Mouse (Mus musculus) adrenal gland, adult 2 months (tissue): Measurements from ENCODE around the gene Gm49387. TPM values are rescaled to one million over a fixed set of nuclear protein-coding genes. Genes with fewer than 3 reads are reported as not detected.
"Not testable (repeated sequence)": the region's sequence is repeated elsewhere in the genome, so short reads cannot be mapped to it uniquely, and the experiment has no call there.

Experiments used
- DNase-seq: peaks from one replicate; pipeline ENCODE4 v3.0.0; 2021
- polyA plus RNA-seq: library from polyadenylated mRNA; depleted of rRNA; stranded (reverse); fragments of >200 nt; gene quantifications from 2 replicates; pipeline ENCODE4 v1.2.3, GENCODE M21; 2012
- total RNA-seq, 2 experiments: library from RNA; stranded (reverse); gene quantifications; 2 replicates each; pipeline ENCODE4 v1.2.3; 2021

Gene Gm49387
- total and polyA plus RNA-seq, 3 experiments: 2.3 TPM; not detected in 2

DNA sequence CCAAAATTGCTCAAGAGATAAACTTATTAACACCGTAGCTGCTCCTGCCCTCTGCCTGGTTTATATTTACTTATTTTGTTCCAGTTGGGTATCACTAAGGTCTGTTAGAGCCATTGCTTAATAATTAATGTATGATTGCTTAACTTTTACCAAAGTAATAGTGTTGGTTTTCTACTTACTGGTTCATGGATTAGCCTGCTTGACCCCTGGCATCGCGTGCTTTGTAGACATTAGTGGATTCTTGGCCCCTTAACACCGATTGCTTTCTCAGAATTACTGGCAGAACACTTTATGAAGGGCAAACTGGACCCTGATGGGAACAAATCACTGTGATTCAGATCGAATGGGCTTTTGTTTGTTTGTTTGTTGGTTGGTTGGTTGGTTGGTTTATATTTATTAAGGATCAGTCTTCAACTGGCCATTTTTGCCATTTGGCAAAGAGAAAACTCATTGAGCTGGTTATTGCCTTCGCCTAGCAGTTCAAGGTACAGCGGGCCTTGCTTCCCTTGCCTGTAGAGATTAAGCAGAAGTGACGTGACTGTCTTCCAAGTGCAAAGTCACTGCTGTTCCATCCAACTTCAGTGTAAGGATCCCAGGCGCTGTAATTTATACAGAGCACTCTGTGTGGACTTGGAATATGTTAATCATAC lies 953 bp upstream of the Gm49387 start:
- DNase-seq: no peak

DNA sequence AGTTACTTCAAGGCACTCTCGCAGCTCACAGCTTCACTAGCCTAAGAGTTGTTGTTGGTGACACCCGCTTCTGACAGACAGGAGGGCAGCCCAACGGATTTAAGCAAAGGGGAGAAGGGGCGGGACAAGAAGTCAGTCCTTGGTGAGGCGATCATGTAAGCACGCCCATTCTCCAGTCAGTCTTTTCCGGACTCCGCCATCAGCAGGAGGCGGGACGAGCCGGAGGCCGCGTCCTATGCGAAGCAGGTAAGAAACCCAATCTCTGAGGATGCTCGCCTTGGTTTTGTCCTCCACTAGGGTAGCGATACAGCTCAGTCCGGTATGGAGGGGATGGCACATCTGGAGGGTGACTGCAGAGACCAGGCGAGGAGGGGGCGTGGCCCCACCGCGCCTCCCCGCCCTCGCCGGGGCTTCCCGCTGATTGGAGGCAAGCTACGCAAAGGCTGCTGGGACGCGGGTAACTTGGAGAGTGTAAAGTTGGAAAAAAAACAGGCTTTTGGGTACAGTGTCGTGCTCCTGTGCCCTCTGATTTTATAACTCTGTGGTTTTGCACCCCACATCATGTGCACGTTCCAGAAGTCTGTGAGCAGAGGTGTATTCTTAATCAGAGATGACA lies 320 bp upstream of the Gm49387 start, which contains the start of the genes Btd and Hacl1:
Gene Btd (plus strand): TSS at position 139 of the 616 bp plus-strand sequence.
Gene Hacl1 (minus strand): TSS at position 397 of the 616 bp plus-strand sequence.
- DNase-seq: peak; percentile 95

DNA sequence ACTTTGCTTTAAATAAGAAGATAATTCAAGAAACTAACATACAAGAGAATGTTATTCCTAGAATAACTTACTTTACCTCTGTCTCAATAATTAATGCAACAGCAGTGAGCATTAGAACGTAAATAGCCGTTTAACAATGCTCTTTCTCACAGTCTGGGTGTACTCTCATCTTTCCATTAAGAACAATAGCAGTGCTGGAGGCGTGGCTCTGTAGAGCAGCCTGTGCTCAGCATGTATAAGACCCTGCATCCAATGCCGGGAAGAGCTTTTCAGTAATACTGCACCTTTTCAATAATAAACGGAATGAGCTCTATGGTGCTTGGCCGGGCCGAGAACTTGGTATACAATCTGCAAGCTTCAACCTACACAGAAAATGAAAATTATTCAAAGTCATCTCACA lies 10.0 kb downstream of the Gm49387 start:
- DNase-seq: no peak

DNA sequence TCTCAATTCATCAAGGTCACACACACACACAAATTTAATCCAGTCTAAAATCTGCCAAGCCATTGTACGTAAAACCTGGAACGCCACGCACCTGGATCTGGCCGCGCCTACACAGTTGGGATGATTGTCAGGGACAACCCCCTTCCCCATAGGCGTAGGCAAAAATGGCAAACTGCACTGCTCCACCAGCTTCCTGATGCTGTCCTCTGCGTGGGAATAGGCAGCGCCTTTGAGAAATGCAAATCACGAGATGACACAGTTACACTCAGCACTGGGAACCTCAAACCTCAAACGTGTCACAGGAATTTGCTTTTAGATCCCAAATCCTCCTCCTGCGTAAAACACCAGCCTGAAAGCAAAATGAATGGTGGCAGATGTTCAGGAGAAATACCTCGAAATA lies 17.9 kb downstream of the Gm49387 start:
- DNase-seq: no peak

DNA sequence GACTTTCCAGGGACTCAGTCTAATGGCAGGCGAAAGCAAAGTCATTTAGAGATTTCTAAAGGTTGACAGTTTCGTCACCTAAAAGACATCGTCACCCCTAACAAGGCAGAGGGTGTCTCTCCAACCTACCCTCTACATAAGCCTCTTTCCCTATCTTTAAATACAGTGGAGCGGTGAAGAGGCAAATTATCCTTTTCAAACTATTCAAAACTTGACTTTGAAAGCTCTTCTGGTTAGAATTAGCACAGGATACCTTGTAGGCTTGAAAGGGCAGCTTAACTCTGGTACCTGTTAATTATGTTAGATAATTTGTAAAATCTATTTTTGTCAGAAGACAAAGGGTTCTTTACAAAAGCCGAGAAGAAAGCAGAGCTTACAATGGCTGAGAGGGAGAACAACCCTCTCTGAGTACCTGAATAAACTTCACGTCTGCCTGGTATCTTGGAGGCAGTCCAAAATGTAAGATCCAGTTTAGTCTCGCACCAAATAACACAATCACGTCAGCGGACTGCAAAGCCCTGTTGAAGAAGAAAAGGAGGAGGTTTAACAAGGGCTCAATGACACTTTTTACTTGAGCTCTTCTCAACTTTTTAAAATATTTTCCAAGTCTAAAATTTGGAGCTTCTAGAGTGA lies 20.0 kb downstream of the Gm49387 start:
- DNase-seq: no peak

DNA sequence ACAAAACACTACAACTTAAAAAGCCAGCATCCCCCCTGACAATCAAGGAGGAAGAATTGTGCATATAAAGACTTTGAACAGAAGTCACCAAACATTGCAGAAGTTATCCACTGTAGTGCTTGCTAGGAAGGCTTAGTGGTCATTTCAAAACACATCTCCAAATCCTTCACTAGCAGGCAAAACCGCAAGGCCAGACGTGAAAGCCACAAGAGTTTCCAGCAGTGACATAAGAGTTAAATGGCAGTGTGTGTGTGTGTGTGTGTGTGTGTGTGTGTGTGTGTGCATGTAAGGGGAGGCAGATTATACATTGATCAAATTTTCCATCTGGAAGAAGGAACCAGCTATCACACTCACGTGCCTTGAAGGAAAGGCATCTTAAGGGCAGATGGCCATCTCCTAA lies 22.7 kb downstream of the Gm49387 start:
- no peak for DNase-seq

DNA sequence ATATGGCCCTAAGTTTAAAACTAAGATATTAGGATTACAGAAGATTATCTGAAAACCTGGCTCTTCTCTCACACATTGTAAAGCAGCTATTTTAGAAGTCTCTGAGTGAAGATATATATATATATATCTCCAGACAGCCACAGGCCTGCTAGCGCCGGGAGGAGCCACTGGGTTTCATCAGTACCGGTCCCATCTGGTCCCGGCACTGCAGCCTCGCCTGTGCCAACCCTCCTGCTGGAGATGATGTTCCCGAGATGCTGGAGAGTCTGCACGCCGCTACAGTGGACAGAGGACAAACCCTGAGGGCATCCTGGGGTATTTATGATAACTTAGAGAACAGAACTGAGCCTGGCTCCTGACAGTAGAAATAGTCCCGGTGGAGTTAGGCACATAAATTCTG lies 23.5 kb downstream of the Gm49387 start:
- no peak for DNase-seq

DNA sequence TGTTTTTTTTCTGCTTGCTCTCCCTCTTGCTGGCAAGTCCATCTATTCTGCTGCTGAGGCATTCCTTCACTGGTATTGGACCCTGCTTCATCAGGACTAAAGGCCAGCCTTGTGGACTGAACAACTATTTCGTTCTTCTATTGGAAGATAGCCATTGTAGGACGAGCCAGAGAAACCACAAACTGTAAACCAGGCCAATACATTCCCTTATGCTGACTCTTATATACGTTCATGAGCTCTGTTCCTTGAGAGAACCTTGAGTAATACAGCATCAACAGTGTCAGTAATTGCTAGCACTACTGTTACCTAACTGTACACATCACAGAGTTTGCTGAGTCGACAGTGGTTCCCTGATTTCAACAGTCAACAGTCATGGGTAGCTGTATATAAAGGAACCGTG lies 27.0 kb downstream of the Gm49387 start:
- peak; percentile 16 for DNase-seq

DNA sequence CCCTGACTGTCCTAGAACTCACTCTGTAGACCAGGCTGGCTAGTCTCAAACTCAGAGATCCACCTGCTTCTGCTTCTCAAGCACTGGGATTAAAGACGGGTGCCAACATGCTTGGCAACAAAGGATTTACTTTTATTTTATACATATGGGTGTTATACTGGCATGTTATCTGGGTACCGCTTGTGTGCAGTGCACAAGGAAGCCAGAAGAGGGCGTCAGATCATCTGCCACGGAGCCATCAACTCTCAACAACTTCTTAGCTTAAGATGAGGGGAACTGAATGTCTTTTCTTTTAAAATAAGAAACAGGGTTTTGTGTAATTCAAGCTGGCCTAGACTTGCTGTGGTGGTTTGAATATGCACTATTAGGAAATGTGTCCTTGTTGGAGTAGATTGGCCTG lies 28.7 kb downstream of the Gm49387 start:
- no peak for DNase-seq

DNA sequence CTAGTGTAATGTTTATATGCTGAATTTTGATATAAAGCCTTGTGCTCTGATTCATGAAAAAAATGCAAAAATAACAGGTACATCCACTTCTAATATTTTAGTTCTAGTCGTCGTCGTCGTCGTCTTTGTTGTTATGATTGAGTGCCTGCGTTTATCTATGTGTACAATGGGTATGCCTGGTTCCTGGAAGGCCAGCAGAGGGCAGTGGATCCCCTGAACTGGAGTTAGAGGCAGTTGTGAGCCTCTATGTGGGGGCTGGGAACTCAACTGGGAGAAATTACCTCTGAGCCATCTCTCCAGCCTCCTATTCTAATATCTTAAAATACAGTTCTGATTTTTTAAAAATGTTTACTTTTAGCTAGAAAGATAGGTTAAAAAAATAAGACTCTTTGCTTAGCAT lies 35.2 kb downstream of the Gm49387 start:
- no peak for DNase-seq

DNA sequence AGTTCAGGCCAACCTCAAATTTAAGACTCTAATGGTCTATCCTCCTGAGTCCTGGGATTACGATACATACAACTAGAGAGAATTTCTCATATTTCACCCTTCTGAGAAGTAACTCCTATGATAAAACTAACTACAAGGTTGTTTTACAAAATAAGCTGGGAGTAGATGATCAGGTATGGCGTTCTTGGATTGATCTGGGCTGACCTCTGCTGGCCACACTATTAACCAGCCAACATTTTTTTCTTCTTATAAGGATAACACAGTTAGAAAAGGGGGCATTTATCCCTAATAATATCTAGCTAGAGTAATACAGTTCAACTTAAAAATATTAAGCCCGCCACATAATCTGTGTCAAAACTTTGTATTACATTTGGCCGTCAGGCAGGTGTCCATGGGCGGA lies 35.8 kb downstream of the Gm49387 start:
- no peak for DNase-seq

DNA sequence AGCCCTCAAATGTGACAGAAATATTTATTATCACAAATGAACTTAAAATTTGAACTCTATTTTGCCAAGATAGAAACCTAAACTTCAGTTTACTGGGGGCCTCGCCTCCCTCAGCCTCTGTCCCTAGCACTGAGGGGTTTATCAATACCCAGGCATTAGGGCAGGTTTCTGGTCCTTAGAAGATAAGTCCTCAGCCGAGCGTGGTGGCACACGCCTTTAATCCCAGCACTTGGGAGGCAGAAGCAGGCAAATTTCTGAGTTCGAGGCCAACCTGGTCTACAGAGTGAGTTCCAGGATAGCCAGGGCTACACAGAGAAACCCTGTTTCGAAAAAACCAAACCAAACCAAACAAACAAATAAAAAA lies 38.1 kb downstream of the Gm49387 start:
- DNase-seq: not testable (repeated sequence)

DNA sequence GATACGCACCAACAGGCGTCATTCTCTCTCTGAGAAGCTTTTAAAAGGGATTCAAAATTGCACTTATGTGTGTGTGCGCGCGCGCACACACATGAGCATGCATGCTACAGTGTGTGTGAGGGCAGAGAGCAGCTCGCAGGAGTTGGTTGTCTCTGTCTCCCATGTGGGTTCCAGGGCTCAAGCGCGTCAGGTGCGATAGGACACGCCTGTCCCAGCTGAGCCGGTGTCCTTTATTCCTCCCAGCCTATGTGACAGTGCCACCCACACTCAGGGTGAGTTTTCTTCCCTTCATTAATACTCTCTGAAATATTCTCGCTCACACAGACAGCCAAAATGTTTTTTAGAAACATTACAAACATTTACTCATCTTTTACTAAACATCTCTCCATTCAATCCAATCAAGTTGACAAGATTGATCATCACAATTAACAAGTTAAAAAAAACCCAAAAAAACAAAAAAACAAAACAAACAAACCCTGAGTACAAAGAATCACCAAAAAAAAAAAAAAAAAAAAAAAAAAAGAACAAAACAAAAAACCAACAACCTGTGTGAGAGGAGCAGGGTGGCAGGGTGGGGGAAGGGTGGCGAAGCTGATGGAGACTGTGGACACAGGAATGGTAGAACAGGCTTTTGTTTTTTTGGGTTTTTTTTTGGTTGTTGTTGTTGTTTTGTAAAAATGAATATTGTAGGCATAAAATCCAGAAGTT lies 38.6 kb downstream of the Gm49387 start:
- DNase-seq: no peak

DNA sequence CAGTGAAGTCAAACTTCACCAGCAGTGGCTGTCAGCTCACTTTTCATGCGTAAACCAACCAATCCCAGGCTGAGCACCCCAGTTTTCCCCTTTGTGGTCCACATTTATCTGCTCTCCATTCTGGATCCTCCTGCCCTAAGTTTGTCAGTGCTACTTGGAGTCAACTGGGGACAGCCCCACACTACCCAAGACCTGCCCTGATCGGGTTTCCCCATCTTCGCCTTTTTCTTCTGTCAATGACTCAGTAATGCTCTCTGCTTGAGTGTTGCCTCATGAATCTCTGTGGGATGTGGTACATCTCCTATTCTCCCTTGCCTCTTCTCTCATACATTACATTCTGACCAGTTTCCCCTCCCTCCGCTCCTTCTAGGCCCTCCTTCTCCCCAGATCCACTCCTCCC lies 43.2 kb downstream of the Gm49387 start:
- DNase-seq: no peak

DNA sequence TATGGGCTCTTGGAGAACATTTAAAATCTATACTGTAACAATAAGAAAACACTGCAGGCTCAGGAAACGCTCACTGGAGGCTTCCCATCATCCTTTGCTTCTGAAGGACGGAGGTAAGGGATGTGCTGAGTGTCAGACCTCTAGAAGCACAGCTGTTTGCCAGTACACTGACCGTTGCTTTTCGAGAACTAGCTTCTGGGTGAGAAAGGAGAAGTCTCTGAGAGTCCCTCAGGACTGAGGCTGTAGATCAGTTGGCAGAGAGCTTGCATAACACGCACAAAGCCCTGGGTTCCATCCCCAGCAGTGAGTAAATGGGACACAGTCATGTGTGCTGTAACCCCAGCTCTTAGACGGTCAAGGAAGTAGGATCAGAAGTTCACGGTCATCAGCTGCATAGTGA lies 44.3 kb downstream of the Gm49387 start:
- no peak for DNase-seq

DNA sequence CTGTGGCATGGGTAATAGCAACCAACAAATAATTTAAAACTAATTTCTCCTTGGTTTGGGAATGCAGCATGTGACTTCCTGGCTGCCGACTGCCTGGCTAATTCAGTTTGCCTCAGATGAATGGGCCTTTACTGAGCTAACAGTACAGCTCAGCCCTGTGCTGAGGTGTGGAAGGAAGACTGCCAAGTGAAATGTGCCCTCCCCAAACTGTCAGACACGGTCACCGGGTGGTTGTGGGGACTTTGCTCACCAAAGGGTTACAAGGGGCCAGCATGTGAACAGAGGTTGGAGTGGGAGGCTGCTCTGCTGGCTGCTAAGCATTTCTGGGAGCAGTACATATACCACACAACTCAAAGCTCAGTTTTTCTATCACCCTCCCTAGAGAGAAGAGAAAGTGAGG lies 46.0 kb downstream of the Gm49387 start:
- DNase-seq: no peak

DNA sequence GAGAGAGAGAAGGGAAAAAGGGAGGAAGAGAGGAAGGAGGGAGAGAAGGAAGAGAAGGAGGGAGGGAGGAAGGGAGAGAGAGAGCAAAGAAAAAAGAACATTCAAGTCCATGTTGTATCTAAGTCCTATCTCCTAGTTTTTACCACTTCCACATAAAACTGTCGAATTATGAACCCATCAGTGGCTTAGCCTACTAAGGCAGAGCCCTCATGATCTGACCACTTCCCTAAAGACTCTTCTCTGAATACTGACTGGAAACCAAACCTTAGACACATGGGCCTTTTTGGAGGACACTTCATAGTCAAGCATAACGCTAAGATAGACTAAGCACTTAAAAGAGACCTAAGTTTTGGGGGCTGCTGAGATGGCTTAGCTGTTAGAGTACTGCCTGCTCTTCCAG lies 47.6 kb downstream of the Gm49387 start:
- no peak for DNase-seq

DNA sequence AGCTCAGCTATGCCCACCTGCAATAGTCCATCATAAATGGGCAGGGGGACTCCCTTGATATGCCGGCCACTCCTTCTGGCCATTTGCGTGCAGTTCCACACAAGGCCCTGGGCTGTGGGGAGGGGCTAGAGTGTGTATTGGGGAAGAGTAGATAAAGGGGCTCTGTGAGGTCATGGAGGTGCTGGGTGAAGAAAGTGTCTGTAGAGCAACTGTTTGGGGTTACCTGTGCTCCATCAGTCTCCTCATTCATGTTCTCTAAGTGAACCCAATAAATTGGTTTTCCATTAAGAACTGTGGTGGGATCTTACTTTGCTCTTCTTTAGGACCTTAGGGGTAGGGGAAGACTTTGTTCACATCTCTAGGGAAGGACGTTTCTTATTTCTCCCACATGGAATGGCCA lies 49.4 kb downstream of the Gm49387 start, which contains the start of gene Colq:
Gene Colq (minus strand): TSS at position 101 of the 400 bp plus-strand sequence.
- DNase-seq: no peak

DNA sequence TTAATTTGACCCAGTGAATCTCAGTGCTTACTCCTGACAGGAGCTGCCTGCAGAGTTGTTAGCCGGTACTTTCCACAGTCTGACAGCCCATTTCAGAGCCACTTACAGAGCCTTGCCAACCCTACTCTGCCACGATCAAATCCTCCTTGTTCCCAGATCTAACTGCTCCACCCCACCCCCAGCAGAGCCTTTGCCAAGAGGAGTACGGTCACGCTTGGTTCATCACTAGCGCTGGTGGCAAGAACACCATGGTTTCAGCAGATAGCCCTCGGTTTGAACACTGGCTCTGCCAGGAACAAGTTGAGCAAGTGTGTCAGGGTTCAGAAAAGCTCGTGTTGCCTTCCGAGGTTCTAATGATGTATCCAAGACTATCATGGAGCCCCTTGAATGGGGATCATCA lies 54.2 kb downstream of the Gm49387 start:
- DNase-seq: no peak

DNA sequence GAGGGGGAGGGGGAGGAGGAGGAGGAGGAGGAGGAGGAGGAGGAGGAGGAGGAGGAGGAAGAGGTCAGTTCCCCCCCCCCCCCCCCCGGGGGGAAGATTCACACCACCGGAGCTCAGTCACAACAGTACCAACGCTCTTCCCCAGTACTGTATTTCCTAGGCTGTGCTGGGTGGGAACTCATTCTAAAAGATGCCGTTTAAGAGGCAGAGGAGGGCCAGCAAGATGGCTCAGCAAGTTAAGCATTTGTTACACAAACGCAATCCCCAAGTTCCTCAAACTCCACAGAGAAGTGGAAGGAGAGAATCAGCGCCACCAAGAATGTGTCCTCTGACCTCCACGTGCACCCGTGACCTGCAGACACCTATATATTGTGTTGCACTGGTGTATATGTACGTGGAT lies 57.6 kb downstream of the Gm49387 start:
- no peak for DNase-seq

DNA sequence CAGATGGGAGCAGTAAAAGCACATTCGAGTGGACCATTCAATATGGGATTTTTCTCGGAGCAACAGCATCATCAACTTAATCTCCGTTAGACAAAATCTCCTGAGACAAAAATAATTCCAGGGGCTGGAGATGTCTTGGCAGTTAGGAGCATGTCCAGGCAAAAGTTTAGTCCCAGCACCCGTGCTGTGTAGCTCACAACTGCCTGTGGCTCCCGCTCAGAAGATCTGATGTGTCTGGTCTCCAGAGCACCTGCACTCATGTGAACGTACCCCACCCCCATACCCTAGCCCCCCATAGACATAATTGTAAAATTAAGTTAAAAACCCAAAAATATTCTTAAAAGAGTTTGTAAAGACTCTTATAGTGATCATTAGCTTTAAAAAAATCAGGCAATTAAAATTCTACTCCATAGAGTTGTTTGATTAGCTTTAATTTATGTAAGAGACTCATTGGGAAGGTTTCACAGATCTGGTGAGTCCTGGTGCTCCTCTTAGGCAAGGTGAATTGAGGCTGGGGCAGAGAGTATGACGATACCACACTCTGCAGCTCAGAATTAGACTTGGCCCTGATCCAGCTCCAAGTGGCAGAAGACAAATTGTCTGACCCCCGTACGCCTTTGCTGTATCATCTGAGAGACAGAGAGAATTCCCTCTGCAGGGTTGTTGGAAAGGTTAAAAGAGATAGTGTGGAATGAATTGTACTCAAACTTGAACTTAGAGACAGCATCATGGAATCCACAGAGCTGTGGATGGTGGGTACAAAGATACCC lies 62.5 kb downstream of the Gm49387 start:
- no peak for DNase-seq
